Mouse (Mus musculus) limb, embryonic 14.5 days (tissue): ENCODE measurements around the gene Htr2b. TPM values are rescaled to one million over a fixed set of nuclear protein-coding genes. Genes with fewer than 3 reads are reported as not detected.

ENCODE experiments used
- ATAC-seq: fragments of 200-750 bp; cut with Nextera tagmentation; 2 replicates; pipeline ENCODE4 v1.8.0; 2017; ENCODE audit warnings: low read depth, moderate number of reproducible peaks, moderate TSS enrichment; ENCODE audit not compliant: low FRiP score
- DNase-seq: peaks from one replicate; pipeline ENCODE4 v3.0.0-alpha.2; 2015; ENCODE audit warnings: low spot score
- H3K27ac ChIP-seq: fragments of 300-500 bp; sonication (generic); replicated peaks from 2 replicates; pipeline ENCODE4 v1.5.1; 2014; ENCODE audit warnings: low read depth, mild to moderate bottlenecking, low read length, moderate library complexity, mixed read lengths
- H3K27me3 ChIP-seq: fragments of 300-500 bp; sonication (generic); 2 replicates; pipeline ENCODE4 v1.6.1; 2014; ENCODE audit warnings: low read length, mixed read lengths; ENCODE audit not compliant: control insufficient read depth, insufficient read depth
- H3K36me3 ChIP-seq: fragments of 300-500 bp; sonication (generic); 2 replicates; pipeline ENCODE4 v1.6.1; 2014; ENCODE audit warnings: mild to moderate bottlenecking, low read length, moderate library complexity, mixed read lengths; ENCODE audit not compliant: control insufficient read depth, insufficient read depth
- H3K4me1 ChIP-seq: fragments of 300-500 bp; sonication (generic); 2 replicates; pipeline ENCODE4 v1.6.1; 2014; ENCODE audit warnings: antibody characterized with exemption, low read length, mixed read lengths; ENCODE audit not compliant: control insufficient read depth, insufficient read depth
- H3K4me2 ChIP-seq: fragments of 300-500 bp; sonication (generic); replicated peaks from 2 replicates; pipeline ENCODE4 v1.6.1; 2014; ENCODE audit warnings: low read depth, mild to moderate bottlenecking, low read length, moderate library complexity; ENCODE audit not compliant: severe bottlenecking
- H3K4me3 ChIP-seq: fragments of 300-500 bp; sonication (generic); replicated peaks from 2 replicates; pipeline ENCODE4 v1.5.1; 2014; ENCODE audit warnings: low read length
- H3K9ac ChIP-seq: fragments of 300-500 bp; sonication (generic); 2 replicates; pipeline ENCODE4 v1.6.1; 2014; ENCODE audit warnings: mild to moderate bottlenecking, low read depth, low read length, moderate library complexity; ENCODE audit not compliant: severe bottlenecking
- H3K9me3 ChIP-seq: fragments of 300-500 bp; sonication (generic); 2 replicates; pipeline ENCODE4 v1.6.1; 2016; ENCODE audit warnings: low read length; ENCODE audit not compliant: control insufficient read depth
- POLR2A ChIP-seq: fragments of 200-500 bp; IDR thresholded peaks from 2 replicates; pipeline ENCODE4 v1.8.0; 2012; ENCODE audit warnings: inconsistent platforms, mild to moderate bottlenecking, moderate library complexity, borderline replicate concordance; ENCODE audit not compliant: insufficient read depth, insufficient read length; ENCODE audit errors: extremely low read depth
- WGBS: fragments of 180-500 bp; shearing (Covaris S2); extraction: QIAGEN DNeasy Blood & Tissue Kit; methylation state at CpG from one replicate; pipeline ENCODE4 v1.1.7; 2014; 5-methylcytosine and 5-hydroxymethylcytosine counted together
- polyA plus RNA-seq, 2 experiments: library from polyadenylated mRNA; depleted of rRNA in 1 of 2; stranded (reverse) in 1 of 2; unstranded in 1 of 2; fragments of >200 nt; fragmentation: Nextera tagmentation in 1 of 2; extraction: Ambion mirVana in 1 of 2; gene quantifications; 2 replicates each; pipeline versions ENCODE4 v1.2.1 to v1.2.3; 2012 to 2014

Htr2b gene
- polyA plus RNA-seq, 2 experiments, result 0.78 to 1.7 TPM

- TF ChIP-seq POLR2A, result no peak
- Histone ChIP-seq H3K4me1 (no peaks in the 10 kb centered on the region), H3K9me3 (no peaks in the 10 kb centered on the region), H3K4me3 (no peak overlapping the region), H3K27ac (no peak overlapping the region), H3K36me3 (peaks cover 72% of the 10 kb centered on the region), H3K27me3 (no peaks in the 10 kb centered on the region), H3K4me2 (no peak overlapping the region), H3K9ac (no peak overlapping the region)
- WGBS, result 89% methylated on average over 7 of the region's 7 CpGs
- ATAC-seq (no peak), DNase-seq (no peak)
Measured at GRCm38 (mm10) chr1:86094413-86094812, 17.4 kb downstream of the Htr2b start.

GRCm38 (mm10) chr1:86076565-86076964 is 35.2 kb downstream of the Htr2b start:
- Histone ChIP-seq H3K9ac (no peak overlapping the region), H3K4me2 (no peak overlapping the region), H3K4me3 (no peak overlapping the region), H3K27me3 (no peaks in the 10 kb centered on the region), H3K36me3 (peaks cover 76% of the 10 kb centered on the region), H3K27ac (no peak overlapping the region), H3K9me3 (no peaks in the 10 kb centered on the region), H3K4me1 (no peaks in the 10 kb centered on the region)
- 97% methylated on average over 2 of the region's 2 CpGs for WGBS
- DNase-seq (no peak), ATAC-seq (no peak)
- TF ChIP-seq POLR2A, result no peak

DNA sequence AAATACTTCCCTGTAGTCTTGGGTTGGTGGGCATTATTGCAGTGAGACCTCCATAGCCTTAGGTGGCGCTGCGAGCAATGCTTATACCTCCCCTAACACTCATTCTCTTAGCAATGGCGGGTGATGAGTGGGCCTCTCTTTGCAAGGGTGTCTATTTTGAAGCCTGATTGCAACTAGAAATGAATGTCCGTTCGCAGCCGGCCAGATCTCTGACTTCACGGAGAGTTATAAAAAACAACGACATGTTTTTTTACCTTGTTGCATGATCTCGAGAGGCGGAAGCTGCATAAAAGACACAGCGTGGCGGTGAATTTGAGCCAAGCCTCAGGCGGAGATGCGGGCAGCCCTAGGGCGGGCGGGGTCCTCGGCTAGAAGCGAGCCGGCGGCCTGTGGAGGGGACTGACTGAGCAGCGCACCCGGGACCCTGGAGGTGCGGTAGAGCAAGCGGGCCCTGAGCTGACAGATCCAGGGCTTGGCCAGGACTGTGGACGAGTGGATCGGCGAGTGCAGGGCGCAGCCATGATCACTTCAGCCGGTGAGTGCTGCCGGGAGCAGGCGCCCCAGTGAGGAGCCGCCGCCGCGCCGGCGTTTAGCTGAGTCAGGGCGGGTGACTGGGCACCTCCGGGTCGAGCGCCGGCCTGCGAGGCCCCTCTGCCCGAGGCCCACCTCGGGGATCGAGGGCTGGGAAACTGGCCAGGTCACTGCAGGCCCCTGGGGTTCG is 47.3 kb downstream of the Htr2b start, which contains the start of gene Psmd1:
Psmd1 (plus strand) TSS at position 117 of the 721 bp plus-strand sequence.
- H3K9me3 ChIP-seq, result no peaks in the 10 kb centered on the region
- 0 out of 2 replicates have a peak, but pooled peaks have one; percentile 51 for TF ChIP-seq POLR2A
- under 1% methylated on average over 27 of the region's 47 CpGs for WGBS
- ATAC-seq (peak; percentile 97), DNase-seq (peak; percentile 96)
- peak within 1 kb of the TSS; percentile 98 for H3K4me3 ChIP-seq
- H3K36me3 ChIP-seq, result no peaks in the 10 kb centered on the region
- peak within 1 kb of the TSS; percentile 97 for H3K9ac ChIP-seq
- peak within 1 kb of the TSS; percentile 74 for H3K27ac ChIP-seq
- peaks cover 11% of the 10 kb centered on the region for H3K4me1 ChIP-seq
- no peaks in the 10 kb centered on the region for H3K27me3 ChIP-seq
- peak within 1 kb of the TSS; percentile 63 for H3K4me2 ChIP-seq

DNA sequence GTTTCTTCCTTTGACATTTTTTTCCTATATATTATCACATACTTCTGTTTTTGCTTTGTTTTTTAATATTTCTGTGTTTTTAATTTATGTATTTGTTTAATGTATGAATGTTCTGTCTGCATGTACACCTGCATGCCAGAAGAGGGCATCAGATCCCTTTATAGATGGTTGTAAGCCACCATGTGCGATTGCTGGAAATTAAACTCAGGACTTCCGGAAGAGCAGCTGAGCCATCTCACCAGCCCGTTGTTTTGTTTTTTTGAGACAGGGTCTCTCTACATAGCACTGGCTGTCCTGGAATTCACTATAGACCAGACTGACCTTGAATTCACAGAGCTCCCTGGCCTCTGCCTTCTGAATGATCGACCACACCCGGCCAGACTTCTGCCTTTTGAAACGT is 49.2 kb downstream of the Htr2b start:
- no peaks in the 10 kb centered on the region for H3K36me3 ChIP-seq

DNA sequence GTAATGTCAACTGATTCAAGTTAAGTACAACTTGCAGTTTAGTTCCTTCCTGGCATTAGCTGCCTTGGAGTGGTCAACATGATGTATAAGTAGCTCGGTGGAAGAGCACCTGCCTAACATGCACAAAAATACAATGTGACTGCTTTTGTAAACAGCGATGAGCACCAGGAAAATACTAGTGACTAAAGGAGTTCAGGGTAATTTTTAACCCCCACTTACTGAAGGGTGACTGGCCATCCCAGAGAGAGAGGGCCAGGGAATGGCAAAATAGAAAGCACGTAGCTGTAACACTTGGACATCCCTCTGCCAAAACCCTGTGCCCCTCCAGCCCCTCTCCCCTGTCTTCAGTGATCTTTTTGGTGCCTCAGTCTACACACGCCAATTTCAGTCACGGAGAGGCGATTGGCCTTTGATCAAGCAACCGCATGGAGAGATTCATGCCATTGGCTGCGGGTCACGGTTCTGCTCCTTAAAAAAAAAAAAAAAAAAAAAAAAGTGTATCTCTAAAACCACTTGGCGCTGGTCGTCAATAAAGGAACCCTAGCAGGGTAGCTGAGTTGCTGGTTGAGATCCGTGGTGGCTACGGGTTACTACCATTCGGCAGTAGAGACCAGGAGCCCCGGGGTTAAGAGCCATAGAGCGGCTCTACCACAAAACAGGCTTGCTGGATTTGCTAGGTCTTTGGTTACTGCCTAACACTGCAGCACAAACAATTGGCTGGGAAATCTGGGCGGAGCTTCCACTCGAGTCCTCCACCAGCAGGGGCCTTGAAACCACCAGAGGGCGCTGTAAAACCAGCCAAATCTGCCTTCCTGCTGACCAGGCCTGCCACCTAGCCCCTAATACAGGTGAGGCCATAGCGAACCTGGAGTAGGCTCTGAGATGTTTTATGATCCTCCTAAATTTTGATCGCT is 52.7 kb downstream of the Htr2b start:
- peaks cover 4% of the 10 kb centered on the region; the same call in 1 of the 2 replicates for H3K4me1 ChIP-seq
- peak overlapping the region; percentile 40 for H3K9ac ChIP-seq

More for the DNA sequence above, 49.2 kb downstream of the Htr2b start:
- no peaks in the 10 kb centered on the region for H3K27me3 ChIP-seq
- 78% methylated on average over 6 of the region's 6 CpGs for WGBS
- no peak overlapping the region for H3K9ac ChIP-seq
- peaks cover 11% of the 10 kb centered on the region for H3K4me1 ChIP-seq
- no peak overlapping the region for H3K4me3 ChIP-seq
- H3K9me3 ChIP-seq, result no peaks in the 10 kb centered on the region
- no peak overlapping the region for H3K27ac ChIP-seq
- DNase-seq (no peak), ATAC-seq (no peak)
- TF ChIP-seq POLR2A, result no peak
- no peak overlapping the region for H3K4me2 ChIP-seq

More for the DNA sequence above, 52.7 kb downstream of the Htr2b start:
- TF ChIP-seq POLR2A, result no peak
- peak overlapping the region; percentile 30 for H3K4me3 ChIP-seq
- ATAC-seq (peak; percentile 81), DNase-seq (peak; percentile 94)
- H3K4me2 ChIP-seq, result peak overlapping the region; percentile 51
- no peaks in the 10 kb centered on the region for H3K27me3 ChIP-seq
- no peaks in the 10 kb centered on the region for H3K9me3 ChIP-seq
- H3K36me3 ChIP-seq, result no peaks in the 10 kb centered on the region
- WGBS, result 11% methylated on average over 21 of the region's 21 CpGs
- no peak overlapping the region for H3K27ac ChIP-seq
